Mouse (Mus musculus) testis, postnatal 10 days (tissue): ENCODE data around the gene E2f2.

Source experiments
- DNase-seq: peaks from one replicate; pipeline ENCODE4 v3.0.0; 2021; ENCODE audit warnings: low spot score

E2f2 gene

DNA sequence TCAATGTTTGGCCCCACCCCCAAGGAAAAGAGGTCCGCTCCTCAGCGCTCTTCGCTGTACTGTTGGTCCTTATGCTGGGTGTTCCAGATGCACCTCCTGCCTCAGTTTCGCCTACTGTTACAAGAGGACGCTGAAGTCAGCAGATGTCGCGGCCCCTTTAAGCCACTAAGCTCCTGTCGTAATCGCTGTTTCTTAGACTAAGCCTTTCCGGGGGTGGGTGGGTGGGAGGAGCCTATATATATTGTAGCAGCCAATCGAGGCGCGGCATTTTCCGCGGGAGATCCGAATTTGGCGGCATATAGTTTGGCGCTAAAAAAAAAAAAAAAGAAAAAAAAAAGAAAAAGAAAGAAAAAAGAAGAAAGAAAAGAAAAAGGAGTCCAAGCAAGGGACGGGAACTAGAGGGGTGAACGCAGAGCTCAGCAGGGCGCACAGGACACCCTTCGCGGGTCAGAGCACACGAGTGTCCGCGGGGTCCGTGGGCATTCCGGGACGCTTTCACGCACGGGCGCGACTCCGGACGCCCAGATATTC lies at the start of gene E2f2:
TSS of gene E2f2 (plus strand) at position 384 of the 531 bp plus-strand sequence.
- DNase-seq = peak; percentile 85

DNA sequence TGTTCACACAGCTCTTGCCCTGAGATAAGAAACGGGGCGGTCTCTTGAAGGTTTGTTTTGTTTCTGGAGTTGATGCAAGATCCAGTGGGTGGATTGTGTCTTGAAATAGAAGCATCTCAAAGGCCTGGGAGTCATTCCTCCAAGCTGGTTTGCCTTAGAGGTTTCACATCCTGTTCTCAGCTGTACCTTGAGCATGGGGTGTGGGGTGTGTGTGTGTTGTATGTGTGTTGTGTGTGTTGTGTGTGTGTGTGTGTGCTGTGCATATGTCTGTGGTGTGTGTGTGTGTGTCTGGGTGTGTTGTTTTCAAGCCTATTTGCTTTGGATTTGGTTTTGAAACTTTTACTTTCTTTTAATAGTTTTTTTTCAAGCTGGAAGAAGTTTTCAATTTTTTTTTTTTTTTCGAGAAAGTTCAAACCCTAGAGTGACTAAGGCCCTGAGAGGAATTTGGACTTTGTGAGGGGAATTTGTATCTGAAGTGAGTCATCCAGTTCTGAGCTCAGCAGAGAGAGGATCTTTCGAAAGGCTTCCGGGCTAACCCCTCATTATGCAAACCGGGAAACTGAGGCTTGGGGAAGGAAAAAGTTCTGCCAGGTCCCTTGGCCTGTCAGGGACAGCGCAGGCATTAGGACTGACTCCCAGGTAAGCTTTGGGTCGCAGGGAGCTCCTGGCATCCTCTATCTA lies 48.9 kb upstream of the E2f2 start:
- no peak for DNase-seq

DNA sequence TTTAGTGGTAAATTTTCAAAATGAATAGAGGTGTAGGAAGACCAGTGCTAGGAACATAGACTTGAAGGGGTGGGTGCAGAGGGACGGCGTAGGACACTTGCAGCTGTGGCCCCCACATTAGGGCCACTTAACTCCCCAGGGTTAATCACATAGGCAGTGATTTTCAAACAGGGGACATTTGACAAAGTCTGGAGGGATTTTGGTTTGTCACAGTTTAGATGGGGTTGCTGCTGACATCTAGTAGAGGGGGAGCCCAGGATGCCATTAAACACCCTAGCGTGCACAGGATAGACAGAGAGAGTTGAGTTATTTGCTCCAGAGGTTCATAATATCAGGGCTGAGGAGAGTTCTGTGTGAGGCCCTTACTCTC lies 48.4 kb upstream of the E2f2 start:
- no peak for DNase-seq

DNA sequence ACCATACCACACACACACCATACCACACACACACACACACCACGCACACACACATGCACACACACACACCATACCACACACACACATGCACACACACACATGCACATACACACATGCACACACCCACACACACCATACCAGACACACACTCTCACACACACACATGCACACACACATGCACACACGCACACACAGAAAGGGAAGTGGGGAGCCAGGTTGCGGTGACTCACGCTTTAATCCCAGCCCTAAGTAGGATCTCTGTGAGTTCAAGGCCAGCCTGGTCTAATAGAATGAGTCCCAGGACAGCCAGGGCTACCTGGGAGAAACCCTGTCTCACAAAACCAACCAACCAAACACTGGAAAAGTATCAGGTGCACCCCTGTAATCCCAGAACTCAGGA lies 47.6 kb upstream of the E2f2 start:
- DNase-seq = no peak

DNA sequence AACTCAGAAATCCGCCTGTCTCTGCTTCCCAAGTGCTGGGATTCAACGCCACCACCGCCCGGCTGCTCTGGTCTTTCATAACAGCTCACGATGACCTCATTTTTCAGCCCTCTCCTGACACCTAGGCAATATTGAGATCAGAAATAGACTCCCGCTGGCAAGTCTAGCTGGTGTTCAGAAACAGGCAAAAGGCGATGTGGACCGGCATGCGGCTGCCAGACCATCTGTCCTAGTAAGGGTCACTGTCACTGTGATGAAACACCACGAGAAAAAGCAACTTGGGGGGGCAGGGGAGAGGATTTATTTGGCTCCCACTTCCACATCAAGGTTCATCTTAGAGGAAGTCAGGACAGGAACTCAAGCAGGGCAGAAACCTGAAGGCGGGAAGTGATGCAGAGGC lies 46.7 kb upstream of the E2f2 start:
- no peak for DNase-seq

DNA sequence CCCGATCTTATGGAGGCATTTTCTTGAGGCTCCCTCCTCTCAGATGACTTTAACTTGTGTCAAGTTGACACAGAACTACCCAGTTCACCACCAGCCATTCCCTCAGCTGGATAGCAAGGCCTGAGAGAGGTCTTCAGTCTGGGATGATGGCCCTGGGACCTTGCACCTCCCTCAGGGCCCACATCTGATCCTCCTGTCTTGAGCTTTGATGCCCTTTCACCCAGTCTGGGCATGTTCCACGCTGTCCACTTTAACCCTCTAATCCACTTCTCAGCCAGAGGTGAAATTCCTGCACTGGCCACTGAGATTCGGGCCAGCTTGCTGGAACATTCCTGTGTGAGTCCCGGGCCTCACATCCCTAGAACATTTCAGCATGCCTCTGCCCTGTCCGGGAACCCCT lies 46.2 kb upstream of the E2f2 start:
- DNase-seq = no peak

DNA sequence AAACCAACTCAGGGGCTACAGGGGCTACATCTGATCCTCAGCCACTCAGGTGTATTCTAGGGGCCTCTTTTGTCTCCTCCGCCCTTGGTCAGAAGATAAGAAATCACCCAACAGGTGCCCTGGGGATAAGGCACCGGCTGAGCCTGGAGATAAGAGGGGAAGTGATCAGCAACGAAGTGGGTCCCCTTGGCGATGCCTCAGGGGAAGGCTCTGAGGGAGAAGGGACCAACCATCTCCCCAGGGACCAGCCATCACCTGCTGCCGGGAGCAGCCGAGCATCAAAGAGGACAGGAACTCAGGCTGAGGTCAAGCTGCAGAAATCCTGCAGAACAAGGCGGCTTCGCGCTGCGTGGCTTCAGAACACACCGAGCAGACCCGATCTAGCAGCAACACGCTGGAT lies 44.5 kb upstream of the E2f2 start:
- DNase-seq = no peak

DNA sequence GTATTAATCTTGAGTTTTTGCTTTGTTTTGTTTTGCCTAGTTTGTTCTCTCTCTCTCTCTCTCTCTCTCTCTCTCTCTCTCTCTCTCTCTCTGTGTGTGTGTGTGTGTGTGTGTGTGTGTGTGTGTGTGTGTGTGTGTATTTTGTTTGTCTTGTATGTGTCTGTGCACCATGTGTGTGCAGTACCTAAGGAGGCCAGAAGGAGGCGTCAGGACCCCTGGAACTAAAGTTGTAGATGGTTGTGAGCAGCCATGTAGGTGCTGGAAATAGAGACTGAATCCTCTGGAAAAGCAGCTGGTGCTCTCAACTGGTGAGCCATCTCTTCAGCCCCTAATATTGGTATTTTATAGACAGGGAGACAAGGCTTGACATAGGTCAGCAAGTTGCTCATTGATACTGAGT lies 42.4 kb upstream of the E2f2 start:
- peak; percentile 41 for DNase-seq

DNA sequence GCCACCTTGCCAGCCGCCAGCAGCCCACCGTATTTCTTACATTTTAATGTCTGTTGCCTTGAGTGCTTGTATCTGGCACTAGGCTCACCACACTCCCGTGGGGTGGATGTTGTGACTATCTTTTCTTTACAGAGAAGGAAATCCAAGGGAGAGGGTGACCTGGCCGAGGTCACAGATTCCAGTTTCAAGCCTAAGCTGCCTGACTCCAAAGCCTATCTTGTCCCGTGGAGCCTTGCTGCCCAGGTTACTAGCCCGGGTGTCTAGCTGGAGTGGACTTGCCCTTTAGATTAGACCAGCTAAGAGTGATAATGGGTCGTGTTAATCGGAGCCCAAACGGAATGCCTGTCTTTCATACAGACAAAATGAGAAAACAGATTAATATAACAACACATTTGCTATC lies 38.4 kb upstream of the E2f2 start:
- no peak for DNase-seq

DNA sequence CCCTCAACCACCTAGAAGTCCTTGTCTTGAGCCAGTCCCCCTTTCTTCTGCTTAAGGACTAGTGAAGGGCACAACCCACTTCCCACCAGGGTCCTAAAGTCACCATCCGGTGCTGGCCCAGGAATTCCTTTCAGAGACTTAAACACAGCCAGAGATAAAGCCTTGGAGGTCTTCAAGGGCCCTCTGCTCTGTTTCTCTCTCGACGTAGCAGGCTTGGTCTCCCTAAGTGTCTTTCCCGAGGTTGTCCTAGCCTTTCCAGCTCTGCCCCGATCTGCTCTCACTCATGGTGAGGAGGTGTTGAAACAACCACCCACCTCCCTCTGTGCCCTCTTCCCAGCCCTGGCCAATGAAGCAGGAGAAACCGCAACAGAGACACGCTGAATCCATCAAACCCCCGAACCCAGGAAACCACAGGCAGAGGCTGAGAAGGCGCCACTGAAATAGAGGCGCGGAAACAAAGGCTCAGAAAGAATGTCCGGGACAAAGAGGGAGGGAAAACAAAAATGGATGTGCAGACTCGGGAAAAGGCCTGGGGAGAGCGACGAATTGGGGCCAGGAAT lies 37.7 kb upstream of the E2f2 start:
- DNase-seq = no peak

DNA sequence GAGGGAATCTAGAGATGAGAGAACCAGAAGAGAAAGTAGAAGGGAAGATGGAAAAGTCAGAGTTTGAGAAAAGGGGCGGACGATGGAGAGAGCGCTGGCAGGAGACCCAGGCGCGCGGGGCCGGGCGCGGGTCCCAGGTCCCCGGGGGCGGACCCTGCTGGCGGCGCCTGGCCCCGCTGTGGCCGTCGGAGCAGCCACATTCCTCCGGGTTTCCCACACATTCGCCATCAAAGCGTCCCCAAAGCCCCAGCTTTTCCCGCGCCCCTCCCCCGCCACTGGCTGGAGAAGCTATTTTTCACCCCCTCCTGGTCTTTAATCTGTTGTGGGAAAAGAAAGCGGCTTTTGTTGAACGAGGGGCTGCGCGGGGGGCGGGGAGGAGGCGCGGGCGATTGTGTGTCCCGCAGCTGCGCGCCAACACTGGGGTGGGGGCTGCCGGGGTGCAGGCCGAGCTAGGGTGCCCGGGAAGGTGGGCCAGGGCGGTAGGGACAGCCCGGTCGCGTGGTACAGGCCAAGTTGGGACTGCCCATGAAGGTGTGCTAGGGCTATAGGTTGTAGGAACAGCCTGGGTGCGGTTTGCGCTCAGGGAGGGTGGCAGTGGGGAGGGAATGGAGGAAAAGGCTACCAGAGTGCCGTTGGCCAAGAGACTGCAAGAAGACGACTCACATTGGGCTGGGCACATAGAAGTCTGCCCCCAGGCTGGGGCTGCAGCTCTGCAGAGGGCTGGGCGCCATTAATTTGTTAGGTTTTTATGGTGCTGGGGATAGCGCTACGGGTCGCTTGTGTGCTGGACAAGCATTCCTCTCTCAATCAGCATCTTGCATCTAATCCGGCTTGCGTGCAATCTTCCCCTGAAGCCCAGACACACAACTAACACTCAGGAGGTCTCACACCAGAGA lies 37.0 kb upstream of the E2f2 start:
- DNase-seq = peak; percentile 83

DNA sequence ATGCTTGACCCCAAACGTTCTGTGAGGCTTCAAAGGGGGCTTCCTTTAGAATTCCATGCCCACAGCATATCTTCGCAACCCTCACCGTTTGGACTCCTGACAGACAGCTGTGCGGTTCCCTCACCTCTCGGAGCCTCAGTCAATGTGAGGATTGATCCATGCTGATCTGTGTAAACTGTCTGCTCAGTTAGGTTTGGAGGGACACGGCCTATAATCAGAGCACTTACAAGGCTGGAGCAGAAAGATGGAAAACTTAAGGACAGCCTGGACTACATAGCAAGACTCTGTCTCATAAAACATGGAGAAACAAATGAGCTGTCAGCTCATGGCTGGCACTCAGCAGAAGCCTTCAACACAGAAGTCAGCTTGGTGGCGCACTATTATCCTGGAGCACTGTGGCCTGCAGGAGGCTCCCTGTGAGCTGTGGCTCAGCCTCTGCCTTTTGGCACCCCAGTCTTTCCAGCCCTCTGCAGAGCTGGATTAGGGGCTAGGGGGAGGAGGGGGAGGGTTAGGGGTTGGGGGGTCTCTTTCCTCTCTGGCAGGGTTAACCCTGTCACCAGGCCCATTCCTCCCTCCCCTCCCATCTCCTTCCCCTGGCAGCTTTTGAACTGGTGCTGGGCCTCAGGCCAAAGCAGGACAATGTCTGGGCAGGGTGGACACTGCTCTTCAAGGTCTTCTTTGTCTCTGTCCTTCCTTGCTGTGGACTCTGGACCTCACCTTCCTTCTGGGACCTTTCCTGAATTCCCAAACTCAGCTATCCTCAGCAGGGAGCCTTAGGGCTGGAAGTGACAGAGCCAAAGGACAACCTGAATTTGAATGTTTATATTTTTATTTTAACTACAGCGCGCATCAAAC lies 36.1 kb upstream of the E2f2 start:
- peak; percentile 39 for DNase-seq

DNA sequence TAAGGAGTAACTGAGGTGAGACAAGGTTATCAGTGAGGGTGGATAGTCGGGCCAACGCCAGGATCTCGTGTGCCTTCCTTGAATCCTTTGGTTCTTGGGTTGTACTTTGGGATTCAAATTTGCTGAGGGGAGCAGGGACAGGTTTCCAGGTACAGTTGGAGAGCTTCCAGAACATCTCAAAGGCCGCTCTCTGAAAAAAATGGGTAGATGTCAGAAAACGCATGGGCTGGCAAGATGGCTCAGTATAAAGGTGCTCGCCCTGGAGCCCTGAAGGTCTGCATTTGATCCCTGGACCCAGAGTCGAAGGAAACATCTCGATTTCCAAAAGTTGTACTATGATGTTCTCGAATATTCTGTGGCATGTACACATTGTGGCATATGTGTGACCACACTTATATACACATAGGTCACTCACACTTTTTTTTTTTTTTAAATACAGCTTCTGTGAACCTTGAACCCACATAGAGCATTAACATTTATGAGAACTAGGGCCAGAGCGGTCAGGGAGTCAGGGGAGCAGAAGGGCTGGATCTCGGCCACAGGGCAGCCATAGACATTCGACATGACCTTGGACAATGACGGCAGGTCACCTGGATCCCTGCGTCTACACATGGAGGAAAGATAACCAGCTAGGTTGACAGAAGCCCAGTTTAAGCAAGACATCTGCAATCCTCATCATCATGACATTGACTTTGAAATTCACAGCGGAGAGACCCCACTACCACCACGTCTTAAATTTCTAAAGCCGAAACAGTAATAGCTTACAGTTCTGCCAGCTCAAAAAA lies 32.7 kb upstream of the E2f2 start:
- DNase-seq = peak; percentile 44

DNA sequence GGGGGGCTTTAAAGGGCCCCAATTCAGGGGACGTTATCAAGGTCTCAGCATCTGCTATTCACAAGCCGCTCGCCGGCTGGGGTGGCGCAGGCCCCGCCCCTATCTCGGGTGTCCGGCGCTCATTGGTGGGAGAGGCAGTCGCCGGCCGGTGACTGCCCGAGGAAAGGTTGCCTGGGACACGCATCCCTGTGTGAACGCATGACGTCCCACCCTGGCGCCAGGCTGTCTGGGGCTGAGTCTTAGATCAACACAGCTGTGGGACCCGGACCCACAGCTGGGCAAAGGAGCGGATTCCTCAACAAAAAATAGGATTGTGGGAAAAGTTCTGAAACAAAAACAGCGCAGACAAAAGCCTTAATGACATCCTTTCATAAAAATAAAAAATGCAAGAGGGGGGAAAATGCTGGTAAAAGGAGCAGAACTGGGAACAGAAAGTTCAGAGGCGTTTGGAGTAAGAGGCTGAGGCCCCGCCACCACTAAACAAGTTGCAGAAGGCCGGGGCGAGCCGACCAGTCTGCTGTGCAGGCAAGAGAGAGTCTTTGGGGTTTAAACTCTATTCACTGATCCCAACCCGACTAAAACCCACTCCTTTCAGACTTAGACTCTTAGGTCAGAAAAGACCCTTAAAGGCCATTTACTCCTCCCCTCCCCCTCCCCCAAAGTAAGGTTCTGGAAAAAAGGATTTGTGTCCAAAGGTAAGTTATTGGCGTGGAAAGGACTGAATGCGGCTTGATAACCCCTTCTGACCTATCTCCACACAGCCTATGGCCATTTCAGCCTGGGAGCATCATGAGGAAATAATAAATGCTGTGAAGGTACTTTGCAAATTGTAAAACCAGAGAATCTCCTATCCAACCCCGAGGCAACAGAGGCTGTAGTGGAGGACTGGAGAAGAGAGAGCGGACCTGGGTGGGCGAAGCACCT lies 31.6 kb upstream of the E2f2 start:
- peak; percentile 95 for DNase-seq

DNA sequence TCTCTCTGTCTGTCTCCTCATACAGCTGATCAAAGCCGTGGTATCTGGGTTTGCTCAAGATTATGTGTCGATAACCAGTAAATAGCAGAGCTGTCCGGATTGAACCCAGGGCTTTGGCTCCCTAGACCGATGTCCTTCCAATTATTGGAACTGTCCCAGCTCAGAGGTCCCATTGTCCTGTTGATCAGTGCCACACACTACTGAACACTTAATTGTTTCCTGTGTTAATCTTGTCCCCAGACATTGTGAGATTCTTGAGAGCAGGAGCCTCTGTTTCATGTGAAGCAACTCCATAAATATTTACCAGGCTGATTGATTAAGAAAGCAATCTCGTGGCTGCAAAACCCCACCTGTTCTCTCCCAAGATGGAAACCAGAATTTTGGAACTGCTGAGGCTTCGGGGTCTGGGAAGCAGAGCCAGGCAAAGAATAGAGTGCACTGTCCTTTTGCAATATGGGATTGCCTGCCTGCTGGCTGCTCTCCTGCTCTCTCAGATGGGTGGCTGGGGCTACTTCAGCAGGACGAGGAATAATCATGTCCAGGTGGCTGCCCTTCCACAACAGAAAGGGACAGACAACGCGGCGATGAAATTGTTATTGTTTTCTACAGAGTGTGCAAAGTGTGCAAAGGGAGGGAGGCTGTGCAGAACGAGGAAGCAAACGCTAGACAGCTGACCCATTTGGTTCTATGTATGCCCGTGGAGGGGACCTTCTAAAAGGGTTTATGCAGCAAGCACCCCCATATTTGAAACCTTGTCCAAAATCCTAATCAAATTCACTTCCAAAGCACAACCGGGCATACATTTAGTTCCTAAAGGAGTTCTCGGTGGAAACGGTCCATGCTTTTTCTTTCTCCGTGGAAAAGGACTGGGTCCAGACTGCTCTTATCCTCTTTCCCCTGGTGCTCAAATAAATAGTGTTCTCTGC lies 29.7 kb upstream of the E2f2 start:
- no peak for DNase-seq

DNA sequence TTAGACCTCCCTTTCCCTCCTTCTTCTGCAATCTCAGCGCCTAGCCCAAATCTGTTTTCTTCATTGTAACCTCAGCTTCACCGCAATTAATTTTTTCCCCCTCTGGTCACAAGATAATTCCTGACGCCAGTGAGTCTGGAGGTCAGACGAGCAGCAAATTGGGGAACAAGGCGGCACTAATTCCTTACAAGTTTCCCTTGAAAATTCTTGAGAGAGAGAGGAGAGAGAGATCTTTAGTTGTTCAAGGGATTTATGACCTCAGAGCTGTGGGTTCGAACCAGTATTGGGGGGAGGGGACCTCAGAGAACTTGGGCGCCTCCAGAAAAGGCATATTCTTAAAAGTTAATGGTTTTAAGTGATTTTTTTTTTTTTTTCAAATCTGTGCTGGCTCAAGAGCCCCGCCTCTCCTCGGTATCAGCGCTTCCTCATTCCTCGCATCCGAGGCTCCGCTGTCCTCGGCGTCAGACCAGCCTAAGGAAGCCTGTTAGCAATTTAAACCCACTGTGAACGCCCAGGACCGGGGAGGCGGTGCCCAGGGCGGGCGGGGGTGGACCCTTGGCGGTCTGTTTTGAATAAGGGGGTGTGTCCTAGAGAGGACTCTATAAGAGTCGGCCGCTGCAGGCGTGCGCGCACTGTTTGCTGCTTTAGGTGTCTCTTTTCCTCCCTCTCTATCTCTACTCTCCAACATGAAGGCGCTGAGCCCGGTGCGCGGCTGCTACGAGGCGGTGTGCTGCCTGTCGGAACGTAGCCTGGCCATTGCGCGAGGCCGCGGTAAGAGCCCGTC lies 28.8 kb upstream of the E2f2 start, which contains the start of gene Id3:
TSS of gene Id3 (plus strand) at position 305 of the 784 bp plus-strand sequence.
- DNase-seq = peak; percentile 94

DNA sequence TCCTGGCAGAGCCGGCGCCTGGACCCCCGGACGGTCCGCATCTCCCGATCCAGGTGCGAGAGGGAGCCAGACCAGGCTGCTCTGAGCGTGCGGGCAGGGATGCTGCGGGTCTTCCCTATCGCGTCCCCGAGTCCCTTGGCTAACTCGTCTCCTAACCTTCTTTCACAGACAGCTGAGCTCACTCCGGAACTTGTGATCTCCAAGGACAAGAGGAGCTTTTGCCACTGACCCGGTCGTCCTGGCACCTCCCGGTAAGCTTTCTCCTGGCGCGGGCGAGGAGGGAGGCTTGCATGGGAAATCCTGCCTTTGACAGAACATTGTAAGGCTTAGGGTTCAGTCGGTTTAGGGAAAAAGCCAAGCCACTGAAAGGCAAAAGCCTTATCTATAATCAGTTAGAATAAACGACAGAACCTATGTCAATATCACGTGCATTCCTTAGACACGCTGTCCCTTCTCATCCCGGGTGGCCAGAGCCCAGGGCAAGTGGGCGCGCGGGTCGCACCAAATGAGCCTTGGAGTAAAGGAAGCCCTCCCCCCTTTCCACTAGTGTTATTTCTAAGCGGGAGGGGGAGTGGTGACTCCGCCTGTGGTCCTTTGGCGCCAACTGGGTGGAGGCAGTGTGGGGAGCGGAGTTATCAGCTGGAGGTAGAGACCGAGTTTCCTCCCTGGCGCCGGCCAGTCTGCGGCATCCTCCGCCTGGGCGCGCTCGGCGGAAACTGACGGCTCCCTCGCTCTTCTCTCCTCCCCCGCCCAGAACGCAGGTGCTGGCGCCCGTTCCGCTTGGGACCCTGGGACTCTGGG lies 27.9 kb upstream of the E2f2 start:
- DNase-seq = peak; percentile 83
